Mouse (Mus musculus) hindbrain, embryonic 10.5 days (tissue): ENCODE measurements around the gene Gm266. TPM values are rescaled to one million over a fixed set of nuclear protein-coding genes. Genes with fewer than 3 reads are reported as not detected.

Source experiments
- DNase-seq: peaks from one replicate; pipeline ENCODE4 v3.0.0-alpha.2; 2017; ENCODE audit warnings: low spot score
- H3K27ac ChIP-seq: fragments of 300-500 bp; sonication (generic); 2 replicates; pipeline ENCODE4 v1.5.1; 2016; ENCODE audit warnings: mild to moderate bottlenecking, moderate library complexity
- H3K27me3 ChIP-seq: fragments of 300-500 bp; sonication (generic); 2 replicates; pipeline ENCODE4 v1.6.1; 2016; ENCODE audit warnings: mild to moderate bottlenecking; ENCODE audit not compliant: poor library complexity, insufficient read depth, severe bottlenecking
- H3K36me3 ChIP-seq: fragments of 300-500 bp; sonication (generic); 2 replicates; pipeline ENCODE4 v1.6.1; 2016; ENCODE audit warnings: mild to moderate bottlenecking, moderate library complexity
- H3K4me1 ChIP-seq: fragments of 300-500 bp; sonication (generic); replicated peaks from 2 replicates; pipeline ENCODE4 v1.6.1; 2016; ENCODE audit warnings: mild to moderate bottlenecking
- H3K4me3 ChIP-seq: fragments of 300-500 bp; sonication (generic); 2 replicates; pipeline ENCODE4 v1.5.1; 2016; ENCODE audit warnings: mild to moderate bottlenecking, moderate library complexity
- H3K9me3 ChIP-seq: fragments of 300-500 bp; sonication (generic); 2 replicates; pipeline ENCODE4 v1.6.1; 2016; ENCODE audit warnings: mild to moderate bottlenecking, moderate library complexity
- WGBS: fragments of 180-500 bp; shearing (Covaris S2); methylation state at CpG from one replicate; pipeline ENCODE4 v1.1.7; 2016; 5-methylcytosine and 5-hydroxymethylcytosine counted together
- polyA plus RNA-seq: library from polyadenylated mRNA; unstranded; fragments of >200 nt; fragmentation: Nextera tagmentation; extraction: Ambion mirVana; gene quantifications from 2 replicates; pipeline ENCODE4 v1.2.1, GENCODE M21; 2016

Gm266 gene
- polyA plus RNA-seq, 1 experiment from 2014 or later: 11.6 TPM

- Histone ChIP-seq H3K36me3 (no peaks in the 10 kb centered on the region), H3K4me3 (no peak overlapping the region), H3K9me3 (no peaks in the 10 kb centered on the region), H3K27ac (no peak overlapping the region), H3K27me3 (no peaks in the 10 kb centered on the region), H3K4me1 (peaks cover 9% of the 10 kb centered on the region)
- no peak for DNase-seq
- WGBS: 80% methylated on average over 4 of the region's 4 CpGs
Observed at GRCm38 (mm10) chr12:111494931-111495330, 9.3 kb upstream of the Gm266 start.

GRCm38 (mm10) chr12:111489261-111489865, 3.7 kb upstream of the Gm266 start:
- Histone ChIP-seq H3K36me3 (no peaks in the 10 kb centered on the region), H3K4me3 (no peak overlapping the region), H3K9me3 (no peaks in the 10 kb centered on the region), H3K4me1 (peaks cover 21% of the 10 kb centered on the region), H3K27ac (no peak overlapping the region), H3K27me3 (peaks cover 52% of the 10 kb centered on the region)
- 76% methylated on average over 11 of the region's 11 CpGs for WGBS
- no peak for DNase-seq

GRCm38 (mm10) chr12:111486455-111486854, 832 bp upstream of the Gm266 start:
- peaks cover 71% of the 10 kb centered on the region for H3K27me3 ChIP-seq
- H3K27ac ChIP-seq: peak overlapping the region; percentile 87
- 3% methylated on average over 12 of the region's 12 CpGs for WGBS
- H3K4me1 ChIP-seq: peaks cover 22% of the 10 kb centered on the region
- peak overlapping the region; percentile 64 for H3K4me3 ChIP-seq
- H3K36me3 ChIP-seq: no peaks in the 10 kb centered on the region
- no peaks in the 10 kb centered on the region for H3K9me3 ChIP-seq
- no peak for DNase-seq

- peak; percentile 44 for DNase-seq
- peaks cover 74% of the 10 kb centered on the region for H3K27me3 ChIP-seq
- under 1% methylated on average over 63 of the region's 63 CpGs for whole genome bisulfite sequencing
- H3K9me3 ChIP-seq: no peaks in the 10 kb centered on the region
- H3K36me3 ChIP-seq: no peaks in the 10 kb centered on the region
- peaks cover 31% of the 10 kb centered on the region for H3K4me1 ChIP-seq
- peak overlapping the region; percentile 64 for H3K4me3 ChIP-seq
- peak overlapping the region; percentile 87 for H3K27ac ChIP-seq
Observed at GRCm38 (mm10) chr12:111485046-111485651, 474 bp downstream of the Gm266 start.

GRCm38 (mm10) chr12:111479917-111480316, 5.7 kb downstream of the Gm266 start:
- Histone ChIP-seq H3K27ac (no peak overlapping the region), H3K36me3 (no peaks in the 10 kb centered on the region), H3K4me3 (no peak overlapping the region), H3K9me3 (peaks cover 4% of the 10 kb centered on the region; the same call in 1 of the 2 replicates), H3K4me1 (peaks cover 17% of the 10 kb centered on the region), H3K27me3 (peaks cover 28% of the 10 kb centered on the region)
- DNase-seq: peak; percentile 45
- WGBS: 74% methylated on average over 2 of the region's 2 CpGs

- H3K27ac ChIP-seq: no peak overlapping the region
- peaks cover 20% of the 10 kb centered on the region for H3K4me1 ChIP-seq
- peaks cover 4% of the 10 kb centered on the region; the same call in 1 of the 2 replicates for H3K9me3 ChIP-seq
- DNase-seq: no peak
- H3K4me3 ChIP-seq: no peak overlapping the region
- 62% methylated on average over 5 of the region's 5 CpGs for WGBS
- no peaks in the 10 kb centered on the region for H3K36me3 ChIP-seq
- peaks cover 18% of the 10 kb centered on the region for H3K27me3 ChIP-seq
Observed at GRCm38 (mm10) chr12:111478924-111479323, 6.7 kb downstream of the Gm266 start.

GRCm38 (mm10) chr12:111474893-111475643, 10.6 kb downstream of the Gm266 start:
- Histone ChIP-seq H3K27me3 (peaks cover 8% of the 10 kb centered on the region; the same call in 1 of the 2 replicates), H3K27ac (no peak overlapping the region), H3K4me3 (no peak overlapping the region), H3K9me3 (peaks cover 4% of the 10 kb centered on the region; the same call in 1 of the 2 replicates), H3K36me3 (no peaks in the 10 kb centered on the region), H3K4me1 (peaks cover 10% of the 10 kb centered on the region)
- 53% methylated on average over 8 of the region's 8 CpGs for WGBS
- no peak for DNase-seq

- H3K4me3 ChIP-seq: no peak overlapping the region
- peaks cover 8% of the 10 kb centered on the region; the same call in 1 of the 2 replicates for H3K27me3 ChIP-seq
- no peaks in the 10 kb centered on the region for H3K36me3 ChIP-seq
- peaks cover 4% of the 10 kb centered on the region; the same call in 1 of the 2 replicates for H3K9me3 ChIP-seq
- 90% methylated on average over 3 of the region's 3 CpGs for WGBS
- H3K4me1 ChIP-seq: peaks cover 11% of the 10 kb centered on the region
- DNase-seq: no peak
- H3K27ac ChIP-seq: no peak overlapping the region
Observed at GRCm38 (mm10) chr12:111474384-111474783, 11.2 kb downstream of the Gm266 start.

GRCm38 (mm10) chr12:111472886-111473285, 12.7 kb downstream of the Gm266 start:
- peaks cover 19% of the 10 kb centered on the region; the same call in 1 of the 2 replicates for H3K27me3 ChIP-seq
- no peak overlapping the region for H3K27ac ChIP-seq
- H3K9me3 ChIP-seq: peaks cover 4% of the 10 kb centered on the region; the same call in 1 of the 2 replicates
- no peak for DNase-seq
- 79% methylated on average over 5 of the region's 5 CpGs for WGBS
- no peaks in the 10 kb centered on the region for H3K36me3 ChIP-seq
- H3K4me3 ChIP-seq: no peak overlapping the region
- peaks cover 19% of the 10 kb centered on the region for H3K4me1 ChIP-seq

- peaks cover 21% of the 10 kb centered on the region for H3K4me1 ChIP-seq
- peaks cover 19% of the 10 kb centered on the region; the same call in 1 of the 2 replicates for H3K27me3 ChIP-seq
- no peak overlapping the region for H3K4me3 ChIP-seq
- H3K9me3 ChIP-seq: no peaks in the 10 kb centered on the region
- no peak for DNase-seq
- WGBS: 85% methylated on average over 3 of the region's 3 CpGs
- no peaks in the 10 kb centered on the region for H3K36me3 ChIP-seq
- no peak overlapping the region for H3K27ac ChIP-seq
Observed at GRCm38 (mm10) chr12:111471721-111472120, 13.9 kb downstream of the Gm266 start.

- Histone ChIP-seq H3K9me3 (no peaks in the 10 kb centered on the region), H3K27me3 (peaks cover 19% of the 10 kb centered on the region; the same call in 1 of the 2 replicates), H3K36me3 (no peaks in the 10 kb centered on the region), H3K27ac (no peak overlapping the region), H3K4me3 (no peak overlapping the region), H3K4me1 (peaks cover 21% of the 10 kb centered on the region)
- no peak for DNase-seq
- 63% methylated on average over 1 of the region's 1 CpGs for WGBS
Observed at GRCm38 (mm10) chr12:111471119-111471518, 14.5 kb downstream of the Gm266 start.

GRCm38 (mm10) chr12:111469507-111469906, 16.1 kb downstream of the Gm266 start:
- Histone ChIP-seq H3K9me3 (no peaks in the 10 kb centered on the region), H3K27me3 (peaks cover 19% of the 10 kb centered on the region; the same call in 1 of the 2 replicates), H3K36me3 (no peaks in the 10 kb centered on the region), H3K27ac (no peak overlapping the region), H3K4me3 (no peak overlapping the region), H3K4me1 (peaks cover 20% of the 10 kb centered on the region)
- peak; percentile 71 for DNase-seq
- 5% methylated on average over 8 of the region's 8 CpGs for WGBS

GRCm38 (mm10) chr12:111468206-111468605, 17.4 kb downstream of the Gm266 start:
- no peak overlapping the region for H3K4me3 ChIP-seq
- no peak for DNase-seq
- no peak overlapping the region; the same call in 1 of the 2 replicates for H3K27ac ChIP-seq
- 65% methylated on average over 7 of the region's 7 CpGs for WGBS
- no peaks in the 10 kb centered on the region for H3K9me3 ChIP-seq
- peaks cover 27% of the 10 kb centered on the region; the same call in 1 of the 2 replicates for H3K27me3 ChIP-seq
- no peaks in the 10 kb centered on the region for H3K36me3 ChIP-seq
- peaks cover 19% of the 10 kb centered on the region for H3K4me1 ChIP-seq
